Mouse (Mus musculus) layer of hippocampus, postnatal 10 days (tissue): ENCODE data around the gene Gm49384. TPM values are rescaled to one million over a fixed set of nuclear protein-coding genes. Genes with fewer than 3 reads are reported as not detected.
"Not testable (repeated sequence)": the region's sequence is repeated elsewhere in the genome, so short reads cannot be mapped to it uniquely, and the experiment has no call there.

Source experiments
- DNase-seq, 2 experiments: peaks; one replicate each; pipeline ENCODE4 v3.0.0; 2021; ENCODE audit warnings: low spot score in 2 of 2
- total RNA-seq, 2 experiments: library from RNA; stranded (reverse); gene quantifications; 2 replicates each; pipeline ENCODE4 v1.2.3; 2021

Gene Gm49384
- total RNA-seq, 2 experiments from 2014 or later: 6.5 TPM

- DNase-seq: peak; percentile 88 to 90
These were observed 35.5 kb downstream of the Gm49384 start, which contains the start of gene Lrr1 for GRCm38 (mm10) chr12:69168461-69169106. Gene Lrr1, plus strand, starts transcription at chr12:69168814.

GRCm38 (mm10) chr12:69167656-69168460, 36.2 kb downstream of the Gm49384 start:
- no peak for DNase-seq

- not testable (repeated sequence) for DNase-seq
These were observed 37.0 kb downstream of the Gm49384 start for GRCm38 (mm10) chr12:69166861-69167581.

GRCm38 (mm10) chr12:69164904-69165303, 39.2 kb downstream of the Gm49384 start:
- DNase-seq: no peak

- not testable (repeated sequence) for DNase-seq
These were observed 40.5 kb downstream of the Gm49384 start for GRCm38 (mm10) chr12:69163586-69163985.

GRCm38 (mm10) chr12:69160677-69161076, 43.4 kb downstream of the Gm49384 start:
- not testable (repeated sequence) for DNase-seq

- no peak for DNase-seq
These were observed 44.5 kb downstream of the Gm49384 start for GRCm38 (mm10) chr12:69159578-69159940.

- peak; percentile 96 to 97 for DNase-seq
These were observed 45.1 kb downstream of the Gm49384 start, which contains the start of gene Rps29 for GRCm38 (mm10) chr12:69158765-69159577. Gene Rps29, minus strand, starts transcription at chr12:69159186.

GRCm38 (mm10) chr12:69158366-69158764, 45.7 kb downstream of the Gm49384 start:
- no peak for DNase-seq

- no peak for DNase-seq
These were observed 47.0 kb downstream of the Gm49384 start for GRCm38 (mm10) chr12:69157107-69157506.

- no peak for DNase-seq
These were observed 47.6 kb downstream of the Gm49384 start for GRCm38 (mm10) chr12:69156436-69156835.

- DNase-seq: no peak
These were observed 48.1 kb downstream of the Gm49384 start for GRCm38 (mm10) chr12:69155923-69156322.

- DNase-seq: no peak
These were observed 54.0 kb downstream of the Gm49384 start for GRCm38 (mm10) chr12:69150049-69150448.

- no peak for DNase-seq
These were observed 56.8 kb downstream of the Gm49384 start for GRCm38 (mm10) chr12:69147166-69147735.

GRCm38 (mm10) chr12:69143460-69143859, 60.6 kb downstream of the Gm49384 start:
- no peak for DNase-seq

- DNase-seq: no peak
These were observed 64.2 kb downstream of the Gm49384 start for GRCm38 (mm10) chr12:69139841-69140240.
